9 mouse cellular contexts compared by ENCODE assay signal in genomic region chr10:40969372-40970033, GRCm38 (mm10).
A peak's percentile ranks its signal among the peaks of the same experiment; 100 is the strongest.
DNase-seq lines count a peak whose midpoint lies in the region; ATAC-seq lines count a peak whose summit lies in the region.
"Had no signal": no experiment of that assay in that cellular context is flagged by ENCODE, and none has a peak within 500 bp of the region (broad histone marks: within the 10 kb centered on the region; RNA-seq: fewer than 3 reads in every experiment).

No protein-coding gene starts in this region.

- peak; percentile 68 for ATAC-seq in forebrain, embryonic 16.5 days

- no peak overlapping the region for H3K27ac ChIP-seq in forebrain, embryonic 16.5 days (ENCODE audit: low read length)
- peak overlapping the region; percentile 71 for H3K27ac ChIP-seq in midbrain, embryonic 10.5 days (replicated peaks)
- H3K27ac ChIP-seq: liver, embryonic 13.5 days had no signal

- peak; percentile 83 for DNase-seq in left cerebral cortex, postnatal 4 days
- DNase-seq in left cerebral cortex, adult 9 months (ENCODE audit: low spot score in 2 of 2): no peak
- DNase-seq in cerebellum, postnatal 14 days: peak; percentile 69 to 73
- DNase-seq in midbrain, embryonic 10.5 days (ENCODE audit: low spot score): peak; percentile 63
- no peak for DNase-seq in T-cell, adult 2 months (ENCODE audit: low spot score)
- no peak for DNase-seq in lung, adult 18-20 months
- no peak for DNase-seq in thymus, postnatal 4 days
- DNase-seq: liver, embryonic 13.5 days had no signal

- H3K4me2 ChIP-seq in forebrain, embryonic 16.5 days (ENCODE audit: low read length): peak overlapping the region; percentile 58
- H3K4me2 ChIP-seq: liver, embryonic 13.5 days had no signal

- intact Hi-C loops in left cerebral cortex, postnatal 4 days (cut with DNase I): no loop called here

- no peaks in the 10 kb centered on the region for H3K36me3 ChIP-seq in forebrain, embryonic 16.5 days (ENCODE audit: control insufficient read depth, insufficient read depth)
- H3K36me3 ChIP-seq in midbrain, embryonic 10.5 days: no peaks in the 10 kb centered on the region
- H3K36me3 ChIP-seq: liver, embryonic 13.5 days had no signal

- WGBS in forebrain, embryonic 16.5 days: 8% methylated on average over 16 of the region's 16 CpGs
- 12% methylated on average over 16 of the region's 16 CpGs for WGBS in midbrain, embryonic 10.5 days

- H3K4me1 ChIP-seq in forebrain, embryonic 16.5 days (replicated peaks; ENCODE audit: control insufficient read depth, insufficient read depth, low read length): peaks cover 16% of the 10 kb centered on the region
- peaks cover 28% of the 10 kb centered on the region for H3K4me1 ChIP-seq in midbrain, embryonic 10.5 days
- H3K4me1 ChIP-seq: liver, embryonic 13.5 days had no signal

- H3K27me3 ChIP-seq in forebrain, embryonic 16.5 days (replicated peaks; ENCODE audit: control insufficient read depth, insufficient read depth, low read length): no peaks in the 10 kb centered on the region
- no peaks in the 10 kb centered on the region for H3K27me3 ChIP-seq in midbrain, embryonic 10.5 days (ENCODE audit: low read depth, poor library complexity, severe bottlenecking)

- H3K9ac ChIP-seq in forebrain, embryonic 16.5 days (replicated peaks; ENCODE audit: low read depth, low read length): peak overlapping the region; percentile 55
- H3K9ac ChIP-seq: liver, embryonic 13.5 days had no signal

- H3K9me3 ChIP-seq in forebrain, embryonic 16.5 days (ENCODE audit: control insufficient read depth, low read length): no peaks in the 10 kb centered on the region
- no peaks in the 10 kb centered on the region for H3K9me3 ChIP-seq in midbrain, embryonic 10.5 days (replicated peaks)
- H3K9me3 ChIP-seq: liver, embryonic 13.5 days had no signal

- H3K4me3 ChIP-seq in forebrain, embryonic 16.5 days (replicated peaks; ENCODE audit: low read length): peak overlapping the region; percentile 33
- H3K4me3 ChIP-seq in midbrain, embryonic 10.5 days: peak overlapping the region; percentile 48
- H3K4me3 ChIP-seq: liver, embryonic 13.5 days had no signal

Comparison
In these comparisons a context has a peak if more than half of its experiments do, and no peak if none do; other contexts are left out.
1. DNase-seq: peak in left cerebral cortex, postnatal 4 days (single experiment), cerebellum, postnatal 14 days (2 of 2) and midbrain, embryonic 10.5 days (single experiment); none in left cerebral cortex, adult 9 months (0 of 2), T-cell, adult 2 months (single experiment), lung, adult 18-20 months (0 of 2) and thymus, postnatal 4 days (single experiment).